ENCODE assay signal across 8 mouse cellular contexts in genomic region chr12:69451110-69451509, GRCm38 (mm10).
DNase-seq lines count a peak whose midpoint lies in the region; ATAC-seq lines count a peak whose summit lies in the region.

No protein-coding gene starts in this region.

- peak; percentile 44 for DNase-seq in gastrocnemius, adult 18-20 months (ENCODE audit: low spot score)
- DNase-seq in gastrocnemius, postnatal 14 days, result no peak
- DNase-seq in adrenal gland, postnatal 36 days, result peak; percentile 31 to 55
- DNase-seq in kidney, adult 18-20 months, result peak; percentile 37
- DNase-seq in lung, postnatal 25 days (ENCODE audit: low spot score), result peak; percentile 68
- DNase-seq in left cerebral cortex, postnatal 4 days, result no peak
- DNase-seq in thymus, postnatal 4 days, result no peak

- intact Hi-C loops in gastrocnemius, postnatal 14 days (cut with DNase I; ENCODE audit: low total_unique reads), result loop anchor here (10.0 kb wide), 1 partner anchor 124 kb away; no protein-coding TSS in a partner anchor
- intact Hi-C loops in left cerebral cortex, postnatal 4 days (cut with DNase I), result loop anchor here (10.0 kb wide), 1 partner anchor 76 kb away; the partner anchor contains the start of genes Arf6 and Gm9887

- ATAC-seq in megakaryocyte progenitor cell, adult 5-6 weeks (replicated peaks; ENCODE audit: poor library complexity), result no peak

Comparison
In these comparisons a context has a peak if more than half of its experiments do, and no peak if none do; other contexts are left out.
1. DNase-seq: peak in gastrocnemius, adult 18-20 months (single experiment), adrenal gland, postnatal 36 days (2 of 2), kidney, adult 18-20 months (single experiment) and lung, postnatal 25 days (single experiment); none in gastrocnemius, postnatal 14 days (single experiment), left cerebral cortex, postnatal 4 days (single experiment) and thymus, postnatal 4 days (single experiment).